Mouse (Mus musculus): Measurements from ENCODE around the gene Olfr461. TPM values are rescaled to one million over a fixed set of nuclear protein-coding genes. Genes with fewer than 3 reads are reported as not detected.

Gene Olfr461
- not detected for polyA plus RNA-seq (2015; fragmentation: Illumina TruSeq; extraction: RNeasy Lipid Tissue Mini Kit (QIAGEN cat#74804); ENCODE audit: low read depth, low replicate concordance)

GRCm38 (mm10) chr6:40554950-40555349 lies at the start of gene Olfr461:
Olfr461 (minus strand) TSS chr6:40555050.

GRCm38 (mm10) chr6:40585645-40586044 lies 30.8 kb upstream of the Olfr461 start, which contains the start of gene Clec5a:
Clec5a (minus strand) TSS chr6:40585821.

GRCm38 (mm10) chr6:40569187-40569586 lies 14.3 kb upstream of the Olfr461 start, which contains the start of gene Olfr460:
Olfr460 (plus strand) TSS chr6:40569487.

DNA sequence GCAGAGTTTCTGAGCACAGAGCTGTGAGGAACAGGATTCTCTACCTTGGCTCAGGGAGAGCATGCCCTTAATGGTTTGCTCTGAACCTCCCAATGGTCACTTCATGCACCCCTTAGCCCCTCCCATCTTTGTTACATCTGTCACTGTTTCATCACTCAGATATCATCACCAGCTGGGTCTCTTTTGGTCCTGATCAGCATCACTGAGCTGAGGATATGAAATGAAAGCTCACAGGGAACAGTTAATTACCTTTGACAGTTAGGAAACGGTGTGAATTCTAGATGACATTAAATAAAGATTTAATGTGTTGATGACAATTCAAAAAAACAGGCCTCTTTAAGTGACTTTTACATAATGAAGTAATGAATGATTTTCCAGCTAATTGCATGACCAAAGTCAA lies 35.4 kb downstream of the Olfr461 start, which contains the start of gene Prss37:
TSS of gene Prss37 (minus strand) at position 101 of the 400 bp plus-strand sequence.

DNA sequence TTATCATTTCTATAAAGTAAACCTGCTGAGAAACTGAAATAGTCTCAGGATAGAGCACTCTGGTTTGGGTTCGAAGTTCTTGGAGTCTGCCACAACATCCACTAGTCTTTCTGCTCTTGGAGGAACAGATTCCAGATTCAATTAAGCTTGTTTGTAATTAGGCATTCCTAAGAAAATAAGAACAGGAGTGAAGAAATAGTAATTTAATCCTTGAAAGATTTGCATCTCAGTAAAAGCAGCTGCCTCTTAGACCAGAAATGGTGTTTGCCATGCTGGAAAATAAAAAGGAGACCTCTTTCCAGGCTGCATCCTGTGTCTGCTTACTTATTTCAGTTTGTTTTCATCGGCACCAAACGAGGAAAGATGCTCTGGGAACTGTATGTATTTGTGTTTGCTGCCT lies 61.6 kb downstream of the Olfr461 start, which contains the start of gene Tas2r108:
TSS of gene Tas2r108 (plus strand) at position 301 of the 400 bp plus-strand sequence.

Other genes starting within 250 kb of the Olfr461 start
- 35.5 TPM for gene Agk, start 229.9 kb downstream of the Olfr461 start, polyA plus RNA-seq (2015; fragmentation: Illumina TruSeq; extraction: RNeasy Lipid Tissue Mini Kit (QIAGEN cat#74804); ENCODE audit: low read depth, low replicate concordance)
- 43.1 TPM for gene E330009J07Rik, start 118.9 kb downstream of the Olfr461 start, polyA plus RNA-seq (2015; fragmentation: Illumina TruSeq; extraction: RNeasy Lipid Tissue Mini Kit (QIAGEN cat#74804); ENCODE audit: low read depth, low replicate concordance)
- gene Wee2, start 116.0 kb downstream of the Olfr461 start, polyA plus RNA-seq (2015; fragmentation: Illumina TruSeq; extraction: RNeasy Lipid Tissue Mini Kit (QIAGEN cat#74804); ENCODE audit: low read depth, low replicate concordance): 0.45 TPM
- gene Ssbp1, start 83.7 kb downstream of the Olfr461 start, polyA plus RNA-seq (2015; fragmentation: Illumina TruSeq; extraction: RNeasy Lipid Tissue Mini Kit (QIAGEN cat#74804); ENCODE audit: low read depth, low replicate concordance): 48.1 TPM
- gene Tas2r137, start 63.8 kb downstream of the Olfr461 start, polyA plus RNA-seq (2015; fragmentation: Illumina TruSeq; extraction: RNeasy Lipid Tissue Mini Kit (QIAGEN cat#74804); ENCODE audit: low read depth, low replicate concordance): not detected
- gene Tas2r108, start 61.5 kb downstream of the Olfr461 start, polyA plus RNA-seq (2015; fragmentation: Illumina TruSeq; extraction: RNeasy Lipid Tissue Mini Kit (QIAGEN cat#74804); ENCODE audit: low read depth, low replicate concordance): not detected
- not detected for gene Prss37, start 35.5 kb downstream of the Olfr461 start, polyA plus RNA-seq (2015; fragmentation: Illumina TruSeq; extraction: RNeasy Lipid Tissue Mini Kit (QIAGEN cat#74804); ENCODE audit: low read depth, low replicate concordance)
- gene Olfr460, start 14.4 kb upstream of the Olfr461 start, polyA plus RNA-seq (2015; fragmentation: Illumina TruSeq; extraction: RNeasy Lipid Tissue Mini Kit (QIAGEN cat#74804); ENCODE audit: low read depth, low replicate concordance): not detected
- gene Clec5a, start 30.8 kb upstream of the Olfr461 start, polyA plus RNA-seq (2015; fragmentation: Illumina TruSeq; extraction: RNeasy Lipid Tissue Mini Kit (QIAGEN cat#74804); ENCODE audit: low read depth, low replicate concordance): 4.3 TPM
- gene Tas2r138, start 58.3 kb upstream of the Olfr461 start, polyA plus RNA-seq (2015; fragmentation: Illumina TruSeq; extraction: RNeasy Lipid Tissue Mini Kit (QIAGEN cat#74804); ENCODE audit: low read depth, low replicate concordance): not detected
- gene Mgam, start 73.8 kb upstream of the Olfr461 start, polyA plus RNA-seq (2015; fragmentation: Illumina TruSeq; extraction: RNeasy Lipid Tissue Mini Kit (QIAGEN cat#74804); ENCODE audit: low read depth, low replicate concordance): not detected